Mouse (Mus musculus): Measurements from ENCODE around the gene Ern2.

Gene Ern2

DNA sequence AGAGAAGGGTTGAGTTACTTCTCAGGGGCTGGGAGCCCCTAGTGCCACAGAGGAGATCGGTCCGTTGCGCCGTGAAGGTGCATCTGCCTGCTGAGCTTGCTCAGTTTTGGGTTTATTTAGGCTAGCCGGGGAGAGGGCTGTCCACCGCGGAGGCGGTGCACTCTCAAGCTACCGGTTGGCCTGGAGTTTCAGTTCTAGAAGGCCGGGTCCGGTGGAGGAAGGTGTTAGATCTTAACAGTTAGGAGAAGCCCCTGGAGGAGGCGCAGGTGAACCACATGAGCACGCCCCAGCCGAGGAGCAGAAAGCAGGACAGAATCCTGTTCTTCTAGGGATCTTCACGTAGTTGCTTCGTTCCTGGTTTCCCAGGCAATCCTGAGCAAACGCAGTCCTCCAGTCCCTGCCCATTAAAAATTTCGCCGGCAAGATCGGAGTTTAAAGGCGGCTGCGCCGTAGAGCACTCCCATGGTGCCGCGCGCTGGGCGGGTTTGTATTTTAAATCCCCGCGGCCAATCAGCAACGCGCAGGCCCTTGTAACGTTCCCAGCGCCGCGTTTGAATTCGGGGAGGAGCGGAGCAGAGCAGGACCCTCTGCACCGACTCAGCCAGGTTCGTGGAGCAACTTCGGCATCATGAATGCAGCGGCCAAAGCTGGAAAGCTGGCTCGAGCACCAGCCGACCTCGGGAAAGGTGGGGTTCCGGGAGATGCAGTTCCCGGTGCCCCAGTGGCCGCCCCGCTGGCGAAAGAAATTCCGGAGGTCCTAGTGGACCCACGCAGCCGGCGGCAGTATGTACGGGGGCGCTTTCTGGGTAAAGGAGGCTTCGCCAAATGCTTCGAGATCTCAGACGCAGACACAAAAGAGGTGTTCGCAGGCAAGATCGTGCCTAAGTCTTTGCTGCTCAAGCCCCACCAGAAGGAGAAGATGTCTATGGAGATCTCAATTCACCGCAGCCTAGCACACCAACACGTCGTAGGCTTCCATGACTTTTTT lies 26.8 kb downstream of the Ern2 start, which contains the start of gene Plk1:
Gene Plk1 (plus strand): TSS at position 525 of the 988 bp plus-strand sequence.
- ATAC-seq (ENCODE audit: low TSS enrichment), result peak; percentile 98

DNA sequence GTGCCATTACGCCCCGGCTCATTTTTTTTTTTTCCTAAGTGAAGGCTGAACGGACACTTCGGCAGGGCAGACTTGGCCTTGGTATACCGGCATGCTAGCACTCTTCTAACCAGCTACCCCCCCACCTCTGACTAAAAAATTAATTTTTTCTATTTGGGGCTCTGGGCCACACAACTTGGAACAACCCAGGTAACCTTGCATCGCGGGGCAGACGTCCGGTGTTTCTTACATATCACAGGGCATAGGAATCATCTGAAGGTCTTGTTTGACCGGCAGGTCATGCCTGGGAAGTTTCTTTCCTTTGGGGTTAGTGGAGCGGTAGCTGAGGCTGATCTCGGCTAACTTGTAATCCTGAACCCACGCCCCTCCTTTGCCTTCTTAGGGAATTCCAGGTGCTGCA lies 27.5 kb downstream of the Ern2 start:
- ATAC-seq (ENCODE audit: low TSS enrichment), result no peak

DNA sequence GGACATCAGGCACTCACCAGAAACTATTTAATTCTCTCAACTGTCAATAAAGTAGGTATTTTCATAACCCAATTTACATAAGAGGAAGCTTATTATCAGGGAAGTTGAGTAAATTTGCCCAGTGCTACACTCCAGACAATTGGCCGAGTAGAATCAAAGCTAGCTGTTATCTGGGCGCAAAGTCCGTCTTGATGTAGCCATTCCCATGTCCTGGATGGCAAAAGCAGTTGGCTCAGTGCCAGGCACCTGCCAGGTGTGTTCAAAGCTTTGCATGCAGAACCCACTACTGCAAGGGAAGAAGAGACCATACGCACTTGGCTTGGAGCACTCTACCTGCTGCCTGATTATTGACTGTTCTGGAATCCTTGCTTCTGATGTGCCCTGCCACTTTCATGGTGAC lies 33.5 kb downstream of the Ern2 start:
- no peak for ATAC-seq (ENCODE audit: low TSS enrichment)

DNA sequence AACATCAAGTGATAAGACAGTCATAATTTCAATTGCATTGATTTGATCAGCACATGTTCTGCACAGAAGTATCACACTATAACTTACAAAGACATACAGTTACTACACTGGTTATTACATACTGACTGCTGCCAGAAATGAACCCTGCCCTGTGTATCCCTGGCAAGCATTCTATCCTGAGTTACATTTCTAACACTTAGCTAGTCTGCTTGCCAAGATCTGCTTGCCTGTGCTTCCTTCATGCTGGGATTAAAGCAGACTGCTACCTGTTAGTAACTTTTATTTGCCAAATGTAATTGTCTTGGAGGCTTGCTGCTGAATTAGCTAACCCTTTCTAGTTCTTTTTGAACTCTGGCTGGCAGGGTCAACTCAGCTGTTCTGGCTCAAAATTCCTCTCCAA lies 45.0 kb downstream of the Ern2 start:
- no peak for ATAC-seq (ENCODE audit: low TSS enrichment)

DNA sequence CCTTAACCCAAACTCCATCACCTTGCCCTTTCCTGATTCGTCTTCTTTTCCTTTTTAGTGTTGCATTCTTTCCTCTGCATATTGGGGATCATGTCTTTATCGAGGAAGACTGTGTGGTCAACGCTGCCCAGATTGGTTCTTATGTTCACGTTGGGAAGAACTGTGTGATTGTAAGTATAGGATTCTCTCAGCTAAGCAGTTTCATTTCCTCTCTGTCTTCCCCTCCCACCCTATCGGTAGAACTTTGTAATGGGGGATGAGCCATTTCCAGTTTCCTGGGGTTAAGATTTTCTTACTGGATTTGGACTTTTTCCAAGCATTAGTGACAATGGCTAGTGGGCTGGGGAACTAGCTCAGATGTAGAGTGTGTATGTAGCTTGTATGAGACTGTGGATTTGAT lies 47.8 kb downstream of the Ern2 start:
- no peak for ATAC-seq (ENCODE audit: low TSS enrichment)

DNA sequence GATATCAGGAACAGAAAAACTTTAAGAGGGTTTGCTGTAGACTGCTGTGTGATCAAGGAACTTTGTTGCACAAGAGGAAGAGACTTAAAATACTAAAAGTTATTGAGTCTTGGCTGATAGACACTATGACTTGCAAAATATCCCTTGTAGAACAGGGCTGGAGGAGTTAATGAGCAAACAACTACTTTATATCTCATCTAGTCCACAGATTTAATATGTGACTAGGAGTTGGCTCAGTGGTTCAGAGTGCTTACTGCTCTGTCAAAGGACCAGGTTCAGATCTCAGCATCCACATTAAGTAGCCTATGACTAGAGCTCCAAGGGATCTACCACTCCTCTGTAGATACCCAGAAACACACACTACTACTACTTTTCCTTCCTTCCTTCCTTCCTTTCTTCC lies 48.9 kb downstream of the Ern2 start:
- ATAC-seq (ENCODE audit: low TSS enrichment), result no peak

DNA sequence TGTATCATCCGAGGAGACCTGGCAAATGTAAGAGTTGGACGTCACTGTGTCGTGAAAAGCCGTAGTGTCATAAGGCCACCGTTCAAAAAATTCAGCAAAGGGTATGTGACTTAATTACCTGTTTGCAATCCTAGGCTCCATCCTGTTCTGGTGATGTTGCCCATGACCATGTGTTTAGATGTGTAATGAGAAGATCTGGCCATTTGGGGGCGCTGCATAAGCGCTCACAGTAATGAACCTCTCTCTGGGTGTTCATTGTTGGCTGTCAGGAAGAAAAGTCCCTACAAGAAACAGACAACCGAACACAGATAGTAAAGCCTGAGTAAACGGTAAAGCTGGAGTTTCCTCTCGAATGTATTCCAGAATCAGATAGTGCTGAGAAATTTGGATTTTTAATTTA lies 50.9 kb downstream of the Ern2 start:
- no peak for ATAC-seq (ENCODE audit: low TSS enrichment)

DNA sequence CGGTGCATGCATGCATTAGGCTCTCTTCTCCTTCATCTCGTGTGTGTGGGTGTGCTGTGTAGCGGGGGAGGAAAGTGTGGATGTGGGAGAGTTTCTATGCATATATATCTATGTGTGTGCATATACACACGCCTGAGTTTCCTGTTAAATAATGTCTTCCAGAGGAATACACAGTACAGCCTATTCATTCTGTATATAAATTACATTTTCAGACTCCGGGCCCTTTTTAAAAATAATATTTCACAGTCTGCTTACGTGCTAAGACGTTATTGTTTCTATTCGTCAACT lies 52.7 kb downstream of the Ern2 start:
- no peak; the same call in 1 of the 2 replicates for ATAC-seq (ENCODE audit: low TSS enrichment)

DNA sequence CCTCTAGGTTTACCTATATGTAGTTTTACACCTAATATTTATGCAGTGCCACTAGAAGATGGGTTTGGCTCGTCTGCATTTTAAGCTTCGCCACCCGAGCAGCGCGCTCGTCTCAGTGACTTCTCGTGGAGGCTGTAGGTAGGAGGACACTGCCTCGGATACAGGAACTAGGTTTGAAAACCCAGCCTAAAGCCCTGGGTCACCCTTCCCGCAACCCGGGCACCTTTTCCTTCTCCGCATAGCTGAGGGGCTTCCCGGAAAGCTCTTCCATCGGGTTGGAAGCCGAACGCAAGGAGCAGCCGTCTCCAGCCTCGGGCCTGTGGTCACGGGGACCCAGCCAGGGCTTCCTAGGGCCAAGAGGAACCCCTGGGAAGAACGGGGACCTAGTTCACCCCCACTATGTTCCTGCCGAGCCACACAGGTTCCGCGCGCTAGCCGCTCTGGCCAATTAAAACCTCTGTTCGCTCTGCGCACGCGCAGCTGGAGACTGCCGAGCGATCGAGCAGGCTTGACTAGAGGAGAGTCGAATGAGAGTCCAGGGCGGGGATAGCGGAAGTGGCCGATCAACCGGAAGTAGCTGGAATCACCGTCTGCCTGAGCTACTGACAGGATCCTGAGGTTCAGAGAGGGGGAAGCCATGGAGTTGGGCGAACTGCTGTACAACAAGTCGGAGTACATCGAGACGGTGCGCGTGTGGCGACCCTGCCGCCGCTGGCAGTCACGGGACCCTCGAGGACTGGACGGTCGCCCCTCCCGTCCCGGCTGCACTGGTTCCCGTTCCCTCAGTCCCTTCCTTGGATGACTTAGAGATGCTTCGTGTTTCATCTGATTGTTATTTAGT lies 53.3 kb downstream of the Ern2 start, which contains the start of the genes Palb2 and Dctn5:
Gene Palb2 (minus strand): TSS at position 489 of the 841 bp plus-strand sequence.
Gene Dctn5 (plus strand): TSS at position 545 of the 841 bp plus-strand sequence.
- ATAC-seq (ENCODE audit: low TSS enrichment), result peak; percentile 99

DNA sequence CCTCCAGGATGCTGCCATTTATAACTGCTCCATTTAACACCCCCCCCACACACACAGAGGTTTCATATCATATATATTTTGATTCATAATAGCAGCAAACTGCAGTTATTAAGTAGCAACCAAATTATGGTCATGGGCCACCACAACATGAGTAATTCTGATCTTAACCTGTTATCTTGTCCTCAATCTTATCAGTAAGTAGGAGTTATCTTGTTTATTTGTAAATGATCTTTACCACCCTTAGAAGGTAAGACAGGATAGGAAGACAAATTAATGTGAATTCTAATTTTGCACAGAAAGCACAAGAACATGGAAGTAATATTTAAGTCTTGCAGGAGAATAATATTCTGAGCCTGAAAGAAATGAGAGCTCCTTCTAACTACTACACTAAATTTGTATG lies 54.2 kb downstream of the Ern2 start:
- no peak for ATAC-seq (ENCODE audit: low TSS enrichment)

DNA sequence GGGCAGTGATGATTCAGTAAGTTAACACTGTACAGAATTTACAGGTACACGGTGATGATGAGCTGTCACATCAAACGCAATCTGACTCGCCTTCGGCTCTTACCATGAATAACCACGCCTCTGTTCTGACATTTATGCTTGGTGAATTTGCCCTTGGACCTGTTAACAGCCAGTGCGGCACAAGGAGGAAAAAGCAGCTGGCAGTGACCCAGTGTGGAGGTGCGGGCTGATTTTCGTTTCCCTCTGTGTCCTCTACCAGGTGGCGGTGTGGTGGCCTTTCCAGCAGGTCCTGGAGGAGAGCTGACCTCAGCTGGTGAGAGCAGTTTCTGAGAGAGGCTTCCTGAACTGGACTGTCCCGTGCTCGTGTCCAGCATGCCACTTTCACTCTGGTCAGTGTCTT lies 59.1 kb downstream of the Ern2 start:
- no peak for ATAC-seq (ENCODE audit: low TSS enrichment)

DNA sequence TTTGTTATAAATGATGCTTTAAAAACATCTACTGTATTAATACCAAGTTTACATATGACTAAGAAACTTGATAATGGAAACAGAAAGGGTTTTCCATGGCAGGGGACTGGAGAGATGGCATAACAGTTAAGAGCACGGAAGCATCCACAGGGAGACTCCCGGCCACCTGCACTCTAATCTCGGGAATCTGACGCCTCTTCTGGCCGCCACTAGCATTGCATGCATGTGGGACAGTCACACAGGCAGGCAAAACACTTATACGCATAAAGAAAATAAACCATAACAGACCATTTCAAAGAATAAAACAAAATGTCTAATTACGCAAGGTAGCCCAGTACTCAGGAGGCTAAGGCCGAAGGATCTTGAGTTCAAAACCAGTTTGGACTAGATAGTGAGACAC lies 60.4 kb downstream of the Ern2 start:
- ATAC-seq (ENCODE audit: low TSS enrichment), result no peak

DNA sequence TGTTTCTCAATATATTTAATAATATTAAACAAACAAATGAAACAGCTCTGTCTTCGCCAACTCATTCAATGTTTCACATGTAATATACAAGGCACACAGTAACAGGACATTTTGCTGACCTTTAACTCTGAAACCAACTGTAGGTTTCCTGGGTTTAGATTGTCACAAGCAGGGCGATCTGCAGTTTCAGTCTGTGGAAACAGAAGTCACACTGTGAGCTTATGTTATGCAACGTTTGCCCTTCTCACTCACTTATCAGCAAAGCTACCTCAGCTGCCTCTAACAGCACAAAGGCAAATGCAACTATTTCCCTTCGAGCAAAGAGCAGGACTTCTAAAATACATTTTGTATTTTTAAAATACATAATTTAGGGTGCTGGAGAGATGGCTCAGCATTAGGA lies 62.5 kb downstream of the Ern2 start:
- ATAC-seq (ENCODE audit: low TSS enrichment), result no peak
